Comparison of ENCODE assay signal across 25 mouse cellular contexts in the genomic region with DNA sequence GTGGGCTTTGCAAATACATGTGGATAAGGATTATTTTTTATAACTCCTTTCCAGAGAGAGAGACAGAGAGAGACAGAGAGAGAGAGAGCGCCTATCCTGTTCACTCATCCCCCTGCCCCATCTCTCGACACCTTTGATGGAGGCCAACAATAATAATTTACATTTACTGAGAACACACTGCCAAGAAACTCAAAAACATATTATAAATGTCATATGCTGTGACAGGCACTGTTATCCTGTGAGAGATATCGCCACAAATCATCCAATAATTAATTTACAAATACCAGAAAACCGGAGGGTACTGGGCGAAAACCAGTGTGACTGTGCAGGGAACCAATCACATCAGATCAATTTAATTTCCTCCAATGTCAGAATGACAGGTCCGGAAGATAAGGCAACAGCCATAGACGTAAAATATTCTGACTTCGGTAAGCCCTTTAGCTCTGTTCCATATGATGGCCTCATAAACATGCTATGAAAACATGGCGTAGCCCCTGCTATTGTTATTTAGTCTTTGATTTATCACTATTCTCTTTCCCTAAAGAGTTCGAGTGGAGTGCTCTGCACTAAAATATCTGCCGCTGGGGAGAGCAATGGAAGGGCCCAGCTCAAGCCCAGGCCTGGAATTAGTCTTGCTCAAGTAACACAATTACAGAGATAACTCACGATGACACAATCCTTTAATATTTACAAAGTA.
A peak's percentile ranks its signal among the peaks of the same experiment; 100 is the strongest.
DNase-seq lines count a peak whose midpoint lies in the region; ATAC-seq lines count a peak whose summit lies in the region.
"Had no signal": no experiment of that assay in that cellular context is flagged by ENCODE, and none has a peak within 500 bp of the region (broad histone marks: within the 10 kb centered on the region; RNA-seq: fewer than 3 reads in every experiment).

No protein-coding gene starts in this region.

- no peak overlapping the region for H3K27ac ChIP-seq in kidney, embryonic 14.5 days (ENCODE audit: low read depth, low read length)
- no peak overlapping the region for H3K27ac ChIP-seq in lung, embryonic 16.5 days (ENCODE audit: low read length)
- H3K27ac ChIP-seq in intestine, embryonic 16.5 days (ENCODE audit: low read length) = no peak overlapping the region
- H3K27ac ChIP-seq: embryonic facial prominence, embryonic 10.5 days; hindbrain, embryonic 15.5 days; limb, embryonic 10.5 days; liver, embryonic 15.5 days; macrophage had no signal

- H3K27me3 ChIP-seq in kidney, embryonic 14.5 days (ENCODE audit: control insufficient read depth, insufficient read depth, low read length) = no peaks in the 10 kb centered on the region
- H3K27me3 ChIP-seq in lung, embryonic 16.5 days (ENCODE audit: control insufficient read depth, insufficient read depth, low read depth, low read length) = no peaks in the 10 kb centered on the region
- H3K27me3 ChIP-seq in intestine, embryonic 16.5 days (replicated peaks; ENCODE audit: control insufficient read depth, insufficient read depth, low read length) = no peaks in the 10 kb centered on the region
- H3K27me3 ChIP-seq: heart, embryonic 12.5 days; hindbrain, embryonic 15.5 days; liver, embryonic 15.5 days; Patski had no signal

- H3K36me3 ChIP-seq in kidney, embryonic 14.5 days (ENCODE audit: control insufficient read depth, insufficient read depth, low read length) = no peaks in the 10 kb centered on the region
- H3K36me3 ChIP-seq in lung, embryonic 16.5 days (ENCODE audit: control insufficient read depth, insufficient read depth, low read length) = no peaks in the 10 kb centered on the region
- H3K36me3 ChIP-seq in intestine, embryonic 16.5 days (ENCODE audit: control insufficient read depth, insufficient read depth, low read length) = no peaks in the 10 kb centered on the region
- H3K36me3 ChIP-seq: embryonic facial prominence, embryonic 10.5 days; heart, embryonic 12.5 days; hindbrain, embryonic 15.5 days; limb, embryonic 10.5 days; liver, embryonic 15.5 days had no signal

- no peaks in the 10 kb centered on the region for H3K9me3 ChIP-seq in kidney, embryonic 14.5 days (ENCODE audit: control insufficient read depth, low read length)
- H3K9me3 ChIP-seq in lung, embryonic 16.5 days (ENCODE audit: control insufficient read depth, low read length) = no peaks in the 10 kb centered on the region
- H3K9me3 ChIP-seq in intestine, embryonic 16.5 days (ENCODE audit: control insufficient read depth, low read length) = no peaks in the 10 kb centered on the region
- H3K9me3 ChIP-seq: embryonic facial prominence, embryonic 10.5 days; heart, embryonic 12.5 days; hindbrain, embryonic 15.5 days; limb, embryonic 10.5 days; liver, embryonic 15.5 days had no signal

- ATAC-seq in kidney, embryonic 14.5 days (ENCODE audit: low FRiP score, low TSS enrichment) = peak; percentile 66; the same call in 1 of the 2 replicates
- peak; percentile 62 for ATAC-seq in lung, embryonic 16.5 days (ENCODE audit: low read depth)
- peak; percentile 68 for ATAC-seq in intestine, embryonic 16.5 days
- ATAC-seq: forebrain, embryonic 16.5 days; Patski had no signal

- H3K4me2 ChIP-seq in kidney, embryonic 14.5 days (replicated peaks; ENCODE audit: low read depth, low read length) = no peak overlapping the region
- no peak overlapping the region for H3K4me2 ChIP-seq in lung, embryonic 16.5 days (ENCODE audit: low read depth, low read length)
- H3K4me2 ChIP-seq in intestine, embryonic 16.5 days (ENCODE audit: low read depth, low read length) = no peak overlapping the region
- H3K4me2 ChIP-seq: heart, embryonic 12.5 days; hindbrain, embryonic 15.5 days; liver, embryonic 15.5 days had no signal

- 52% methylated on average over 12 of the region's 12 CpGs for WGBS in kidney, embryonic 14.5 days
- WGBS in lung, embryonic 16.5 days = 48% methylated on average over 12 of the region's 12 CpGs
- WGBS in intestine, embryonic 16.5 days = 50% methylated on average over 12 of the region's 12 CpGs

- no peak overlapping the region for H3K4me3 ChIP-seq in kidney, embryonic 14.5 days (ENCODE audit: low read length)
- no peak overlapping the region for H3K4me3 ChIP-seq in lung, embryonic 16.5 days (ENCODE audit: low read length)
- no peak overlapping the region for H3K4me3 ChIP-seq in intestine, embryonic 16.5 days (ENCODE audit: low read length)
- H3K4me3 ChIP-seq: embryonic facial prominence, embryonic 10.5 days; heart, embryonic 12.5 days; hindbrain, embryonic 15.5 days; limb, embryonic 10.5 days; liver, embryonic 15.5 days; myocyte had no signal

- H3K4me1 ChIP-seq in kidney, embryonic 14.5 days (ENCODE audit: control insufficient read depth, insufficient read depth, low read length) = no peaks in the 10 kb centered on the region
- H3K4me1 ChIP-seq in lung, embryonic 16.5 days (replicated peaks; ENCODE audit: control insufficient read depth, insufficient read depth, low read length) = peaks cover 2% of the 10 kb centered on the region; the same call in 1 of the 2 replicates
- no peaks in the 10 kb centered on the region for H3K4me1 ChIP-seq in intestine, embryonic 16.5 days (ENCODE audit: control insufficient read depth, insufficient read depth, low read length)
- H3K4me1 ChIP-seq: embryonic facial prominence, embryonic 10.5 days; liver, embryonic 15.5 days had no signal

- H3K9ac ChIP-seq in kidney, embryonic 14.5 days (ENCODE audit: low read depth, low read length) = no peak overlapping the region
- no peak overlapping the region for H3K9ac ChIP-seq in lung, embryonic 16.5 days (ENCODE audit: low read length)
- no peak overlapping the region for H3K9ac ChIP-seq in intestine, embryonic 16.5 days (ENCODE audit: low read depth, low read length)
- H3K9ac ChIP-seq: heart, embryonic 12.5 days; hindbrain, embryonic 15.5 days; liver, embryonic 15.5 days had no signal

- DNase-seq in kidney, postnatal 25 days = no peak
- no peak for DNase-seq in lung, postnatal 14 days
- peak; percentile 85 for DNase-seq in MN1 (ENCODE audit: low spot score)
- no peak for DNase-seq in cerebellum, postnatal 14 days
- DNase-seq in ovary, postnatal 14 days (ENCODE audit: low spot score) = no peak
- DNase-seq: adrenal gland, adult 2 months; cerebellum, adult 11 months; cerebellum, adult 9-11 months; gastrocnemius, postnatal 14 days; heart, adult 18-20 months; heart, postnatal 10 days; kidney, adult 2 months; liver had no signal
